Mouse (Mus musculus): ENCODE results near the gene Atp6v1e1.
"Not testable (repeated sequence)": the region's sequence is repeated elsewhere in the genome, so short reads cannot be mapped to it uniquely, and the experiment has no call there.

Atp6v1e1 gene

DNA sequence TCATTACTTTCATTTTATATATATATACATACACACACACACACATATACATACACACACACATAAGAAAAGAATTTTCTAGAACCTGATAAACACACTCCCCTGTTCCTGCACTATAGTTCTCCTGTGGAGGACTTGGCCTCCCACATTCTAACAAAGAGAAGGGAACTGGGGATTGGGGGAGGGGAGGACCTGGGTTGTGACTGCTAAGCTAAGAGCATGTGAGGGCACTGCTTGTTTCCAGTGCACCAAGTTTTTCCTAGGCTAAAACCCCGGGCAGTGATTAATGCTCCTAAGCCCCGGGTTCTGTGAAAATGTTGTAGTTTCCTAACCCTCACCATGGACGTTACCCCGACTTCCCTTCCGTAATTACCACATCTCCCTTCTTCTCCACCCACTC, 2.4 kb downstream of the Atp6v1e1 start:
- DNase-seq (ENCODE audit: low spot score), result no peak

DNA sequence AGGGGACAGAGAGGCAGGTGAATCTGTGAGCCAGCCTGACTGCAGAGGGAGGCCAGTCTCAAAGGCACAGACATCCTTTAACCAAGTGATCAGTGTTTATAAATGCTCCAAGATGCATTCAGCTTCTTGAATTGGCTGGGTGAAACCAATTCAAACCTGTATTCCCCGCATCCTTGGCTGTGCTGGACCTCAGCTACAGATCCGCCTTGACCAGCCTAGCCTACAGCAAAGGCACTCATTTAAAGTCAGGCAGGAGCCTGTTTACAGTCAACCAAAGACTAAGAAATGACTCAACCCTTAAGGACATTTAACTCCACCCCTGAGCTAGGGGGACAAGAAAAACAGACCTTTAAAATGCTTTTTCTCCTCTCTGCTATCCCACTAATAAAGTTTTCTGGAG, 3.3 kb downstream of the Atp6v1e1 start:
- DNase-seq (ENCODE audit: low spot score), result no peak

DNA sequence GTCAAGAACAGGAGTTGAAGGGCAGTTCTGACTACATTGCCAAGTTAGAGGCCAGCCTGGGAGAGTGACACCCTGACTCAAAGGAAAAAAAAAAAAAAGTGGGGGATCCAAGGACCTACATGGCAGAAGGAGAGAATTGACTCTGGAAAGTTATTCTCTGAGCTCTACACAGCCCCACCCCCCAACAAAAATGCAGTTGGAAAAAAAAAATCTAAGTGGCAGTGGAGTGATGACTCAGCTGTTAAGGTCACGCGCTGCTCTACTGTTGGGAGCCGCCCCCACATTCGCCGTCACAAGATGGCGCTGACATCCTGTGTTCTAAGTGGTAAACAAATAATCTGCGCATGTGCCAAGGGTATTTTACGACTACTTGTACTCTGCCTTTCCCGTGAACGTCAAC, 10.6 kb downstream of the Atp6v1e1 start:
- not testable (repeated sequence) for DNase-seq (ENCODE audit: low spot score)

DNA sequence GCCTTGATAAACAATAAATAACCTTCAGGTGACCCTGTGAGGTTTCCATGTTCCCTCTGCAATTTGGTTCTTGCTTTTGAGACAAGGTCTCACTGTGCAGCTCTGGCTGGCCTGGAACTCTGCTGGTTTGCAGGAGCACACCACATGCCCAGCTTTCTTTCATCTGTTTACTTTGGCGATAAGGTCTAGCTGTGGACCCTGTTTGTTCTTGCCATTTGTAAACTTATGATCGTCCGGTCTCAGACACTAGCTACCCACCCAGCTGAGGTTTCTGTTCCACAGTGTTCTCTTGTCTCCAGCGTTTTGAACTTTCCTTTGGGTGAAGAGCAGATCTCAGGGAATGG, 14.9 kb downstream of the Atp6v1e1 start:
- no peak for DNase-seq (ENCODE audit: low spot score)

DNA sequence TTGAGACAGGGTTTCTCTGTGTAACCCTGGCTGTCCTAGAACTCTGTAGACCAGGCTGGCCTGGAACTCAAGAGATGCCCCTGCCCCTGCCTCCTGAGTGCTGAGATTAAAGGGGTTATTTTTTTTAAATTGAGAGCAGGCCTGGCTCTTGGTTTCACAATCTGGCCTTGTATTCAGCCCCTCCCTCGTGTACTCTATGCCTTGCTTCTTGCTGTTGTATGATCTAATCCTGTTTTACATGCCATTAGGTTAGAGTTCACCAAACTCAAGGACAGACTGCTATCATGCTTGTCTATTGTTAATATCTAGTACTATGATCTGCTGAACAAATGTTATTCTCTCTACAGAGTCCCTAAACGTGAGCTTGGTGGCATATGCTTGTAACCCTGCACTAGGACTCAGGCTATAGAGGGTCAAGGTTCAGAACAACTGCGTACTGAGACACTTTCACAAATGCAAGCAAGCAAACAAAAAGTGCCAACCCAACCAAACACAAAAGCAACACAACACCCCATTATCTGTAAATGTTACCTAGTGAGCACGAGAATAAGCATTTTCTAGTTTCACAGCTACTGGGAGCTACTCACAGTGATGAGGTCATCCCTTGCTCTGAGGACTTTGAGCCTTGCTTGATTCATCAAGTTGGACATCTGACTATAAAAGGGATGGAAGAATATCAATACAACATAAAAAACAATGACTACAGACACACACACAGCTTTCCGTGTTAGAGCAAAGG, 15.4 kb downstream of the Atp6v1e1 start:
- DNase-seq (ENCODE audit: low spot score), result no peak

DNA sequence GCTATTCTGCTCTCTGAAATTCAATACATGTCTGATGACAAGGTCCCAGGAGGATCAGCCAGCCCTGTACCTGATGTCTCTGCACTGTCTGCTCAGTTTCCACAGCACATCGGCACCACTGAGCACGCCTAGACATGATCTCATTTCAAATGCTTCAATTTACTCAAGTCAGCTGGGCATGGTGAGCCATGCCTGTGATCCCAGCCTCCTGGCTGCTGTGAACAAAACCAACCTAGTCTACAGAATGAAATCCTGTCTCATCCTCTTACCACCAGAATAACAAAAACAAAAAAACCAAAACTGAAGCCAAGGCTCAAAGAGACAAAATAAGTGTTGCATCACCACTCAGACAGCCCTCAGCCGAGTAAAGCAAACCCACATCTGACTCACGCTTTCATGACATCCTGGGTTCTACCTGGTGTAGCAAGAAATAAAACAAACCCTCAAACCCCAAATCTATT, 23.0 kb downstream of the Atp6v1e1 start:
- no peak for DNase-seq (ENCODE audit: low spot score)

DNA sequence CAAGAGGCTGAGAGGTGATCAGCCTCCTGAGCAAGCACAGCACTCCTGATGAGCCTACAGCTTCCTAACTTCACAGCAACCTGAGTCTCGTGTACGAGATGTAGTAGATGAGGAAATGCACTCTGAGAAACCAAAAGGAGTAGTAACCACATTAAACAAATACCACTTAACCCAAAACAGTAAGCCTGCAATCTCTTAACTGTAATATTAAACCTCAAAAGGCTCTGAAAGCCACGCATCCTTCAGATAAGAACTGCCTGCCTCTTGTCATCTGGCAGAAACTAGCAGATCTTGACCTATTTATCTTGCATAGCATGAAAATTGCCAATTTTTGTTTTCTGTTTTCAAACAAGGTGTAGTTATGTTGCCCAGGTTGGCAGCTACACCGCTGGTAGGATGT, 23.7 kb downstream of the Atp6v1e1 start:
- no peak for DNase-seq (ENCODE audit: low spot score)

DNA sequence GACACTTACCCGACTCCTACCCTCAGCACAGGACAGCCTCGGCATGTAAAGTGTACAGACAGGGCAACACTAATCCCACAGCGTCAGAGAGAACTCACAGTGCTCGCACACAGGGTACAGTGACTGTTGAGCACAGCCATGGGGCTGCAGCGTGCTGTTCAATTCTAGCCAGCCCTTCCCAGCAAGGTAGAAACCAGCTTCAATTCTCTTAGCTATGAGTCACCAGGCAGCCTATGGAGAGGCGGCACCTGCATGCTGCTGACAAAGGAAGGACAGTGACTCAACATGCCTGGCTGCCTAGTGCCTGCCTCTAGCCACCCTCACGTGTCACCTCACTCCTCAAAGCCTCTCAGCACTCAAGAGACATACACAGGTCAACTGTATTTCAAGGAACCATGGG, 24.6 kb downstream of the Atp6v1e1 start:
- no peak for DNase-seq (ENCODE audit: low spot score)

DNA sequence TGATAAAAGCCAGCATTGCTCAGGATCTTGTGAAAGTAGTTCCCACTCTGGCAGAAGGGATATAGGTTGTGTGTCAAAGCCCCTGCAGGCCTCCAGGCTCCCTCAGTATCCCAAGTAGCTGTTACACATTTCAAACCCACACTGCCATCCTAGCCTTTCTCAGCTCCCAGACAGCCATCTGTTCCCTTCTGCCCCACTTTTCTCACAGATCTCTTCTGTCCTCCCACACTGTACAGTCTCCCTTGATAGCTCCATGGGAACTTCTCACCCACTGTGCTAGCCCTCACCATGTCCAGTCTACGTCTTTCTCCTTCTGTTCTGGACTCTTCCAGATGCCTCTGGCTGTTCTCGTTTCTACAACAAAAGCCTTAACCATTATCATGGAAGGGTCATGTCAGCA, 26.5 kb downstream of the Atp6v1e1 start:
- no peak for DNase-seq (ENCODE audit: low spot score)

DNA sequence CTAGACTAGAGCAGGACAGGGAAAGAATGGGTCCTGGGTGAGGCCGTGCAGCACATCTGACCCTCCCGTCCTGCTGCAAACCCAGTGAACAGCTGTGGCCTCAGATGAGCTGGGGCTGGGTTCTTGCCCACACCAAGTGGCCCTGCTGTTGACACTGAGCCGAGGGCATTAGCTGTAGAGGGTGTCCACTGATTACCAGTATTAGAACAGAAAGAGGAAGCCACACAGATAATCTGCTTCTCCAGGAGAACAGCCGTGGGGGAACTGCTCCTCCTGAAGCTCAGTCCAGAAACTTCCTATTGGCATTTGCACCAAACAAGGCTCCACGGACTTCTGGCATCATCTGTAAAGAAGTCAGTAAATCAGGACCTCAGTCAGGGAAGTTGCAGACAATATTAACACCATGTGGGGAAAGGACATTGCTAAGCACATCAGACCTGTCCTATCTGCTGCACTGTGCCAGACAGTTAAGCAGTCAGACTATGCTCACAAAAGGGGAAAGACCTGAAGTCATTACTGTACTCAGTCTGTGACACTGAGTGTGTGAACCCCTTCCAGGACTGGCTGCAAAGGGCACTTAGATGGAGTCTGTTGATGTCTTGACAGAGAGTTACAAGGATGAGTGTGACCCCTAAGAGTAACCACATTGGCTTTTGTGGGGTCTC, 27.0 kb downstream of the Atp6v1e1 start:
- DNase-seq (ENCODE audit: low spot score), result no peak

DNA sequence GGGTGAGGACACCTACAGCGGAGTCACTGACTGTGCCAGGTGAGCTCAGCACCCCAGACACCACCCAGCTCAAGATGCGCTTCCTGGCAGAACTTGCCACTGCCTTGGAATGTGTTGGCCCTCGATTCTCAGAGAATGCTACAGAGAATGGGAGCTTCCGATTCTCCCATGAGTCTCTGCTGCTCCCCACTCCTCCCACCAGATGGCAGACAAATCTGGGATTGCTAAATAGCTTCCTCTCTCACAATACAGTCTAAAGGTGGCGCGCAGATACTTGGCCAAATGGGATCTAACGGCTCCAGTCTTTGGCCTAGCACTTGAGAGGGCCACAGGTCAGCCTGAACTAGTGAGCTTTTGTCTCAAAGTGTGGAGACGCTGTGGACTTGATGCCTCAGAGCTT, 29.6 kb downstream of the Atp6v1e1 start:
- peak; percentile 35 for DNase-seq (ENCODE audit: low spot score)

DNA sequence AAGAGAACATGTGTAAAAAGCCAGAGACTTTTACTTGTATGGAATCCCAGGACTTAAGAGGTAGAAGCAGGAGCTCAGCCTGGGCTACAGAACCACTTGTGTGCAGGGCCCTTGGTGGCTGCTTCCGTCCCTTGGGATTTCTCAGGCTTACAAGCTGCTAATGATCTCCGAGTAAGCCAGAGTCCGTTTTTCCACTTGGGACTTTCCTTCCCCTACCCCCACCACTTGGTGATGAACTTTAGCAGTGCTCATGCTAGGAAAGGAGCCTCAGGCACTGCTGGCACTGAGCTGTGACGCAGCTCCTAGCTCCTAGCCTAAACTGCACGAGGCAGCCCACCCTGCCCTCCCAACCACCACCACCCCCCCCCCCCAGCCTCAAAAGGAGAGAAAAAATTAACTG, 31.9 kb downstream of the Atp6v1e1 start:
- DNase-seq (ENCODE audit: low spot score), result no peak

DNA sequence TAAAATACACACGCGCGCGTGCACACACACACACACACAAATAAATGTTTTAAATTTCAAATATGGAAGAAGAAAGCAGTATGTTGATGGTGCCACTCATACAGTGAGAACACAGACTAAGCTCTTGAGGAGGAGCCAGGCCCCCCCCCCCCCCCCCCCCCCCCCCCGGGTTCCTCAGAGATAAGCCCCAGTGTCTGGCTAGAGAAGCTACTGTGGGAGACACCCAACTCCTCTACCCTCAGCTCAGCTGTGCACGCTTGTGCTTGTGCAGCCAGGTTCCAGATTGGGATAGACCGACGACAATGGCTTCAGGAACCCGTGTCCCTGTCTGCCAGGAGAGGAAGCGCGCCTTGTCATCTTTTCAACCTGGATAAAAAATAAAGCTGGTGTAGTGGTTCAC, 32.4 kb downstream of the Atp6v1e1 start:
- no peak for DNase-seq (ENCODE audit: low spot score)

DNA sequence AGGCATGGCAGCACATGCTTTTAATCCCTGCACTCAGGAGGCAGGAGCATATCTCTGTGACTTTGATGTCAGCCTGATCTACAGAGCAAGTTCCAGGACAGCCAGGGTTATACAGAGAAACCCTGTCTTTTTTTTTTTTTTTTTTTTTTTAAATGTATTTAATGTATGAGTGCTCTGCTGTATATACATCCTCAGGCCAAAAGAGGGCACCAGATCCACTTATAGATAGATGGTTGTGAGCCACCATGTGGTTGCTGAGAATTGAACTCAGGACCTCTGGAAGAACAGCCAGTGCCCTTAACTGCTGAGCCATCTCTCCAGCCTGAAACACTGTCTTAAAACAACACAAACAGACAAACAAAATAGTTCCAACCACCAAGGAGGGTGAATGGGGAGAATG, 33.7 kb downstream of the Atp6v1e1 start:
- DNase-seq (ENCODE audit: low spot score), result no peak

DNA sequence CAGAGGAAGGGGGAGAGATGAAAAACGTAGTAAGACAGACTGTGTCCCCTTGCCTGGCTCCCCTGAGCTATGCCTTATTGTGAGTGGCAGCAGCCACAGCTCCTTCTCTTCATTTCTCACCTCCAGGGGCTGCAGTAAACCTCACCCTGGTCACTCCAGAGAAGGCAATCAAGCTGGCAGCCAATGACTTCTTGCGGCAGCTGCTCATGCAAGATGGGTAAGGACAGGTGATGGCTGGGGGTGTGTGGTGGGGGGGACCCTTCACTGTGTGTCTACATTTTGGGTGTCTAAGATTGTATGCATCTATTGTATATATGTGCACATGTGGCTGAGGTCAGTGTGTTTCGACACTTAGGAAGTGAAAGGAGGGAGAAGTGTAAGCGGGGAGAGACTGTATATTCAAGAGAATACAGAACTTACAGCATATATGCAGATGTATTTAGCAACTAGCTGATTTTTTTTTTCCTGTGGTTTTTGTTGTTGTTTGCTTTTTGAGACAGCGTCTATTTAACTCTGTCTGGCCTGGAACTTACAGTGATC, 34.5 kb downstream of the Atp6v1e1 start:
- DNase-seq (ENCODE audit: low spot score), result no peak

DNA sequence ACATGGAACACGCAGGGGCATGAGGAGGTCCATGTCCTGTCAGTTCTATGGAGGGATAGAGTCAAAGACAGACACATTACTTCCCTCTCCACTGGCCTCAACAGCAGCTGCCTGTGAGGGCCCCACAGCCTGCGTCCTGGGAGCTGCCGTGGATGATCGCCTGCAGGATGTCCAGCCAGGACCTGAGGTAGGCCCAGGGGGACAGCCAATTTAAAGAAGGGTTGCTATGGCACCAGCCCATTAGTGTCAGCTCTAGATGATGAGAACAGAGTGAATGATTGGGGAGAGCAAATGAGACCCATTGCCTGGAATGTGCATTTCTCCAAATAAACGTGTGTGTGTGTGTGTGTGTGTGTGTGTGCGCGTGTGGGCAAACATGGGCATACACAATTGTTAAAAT, 38.2 kb downstream of the Atp6v1e1 start:
- DNase-seq (ENCODE audit: low spot score), result no peak

DNA sequence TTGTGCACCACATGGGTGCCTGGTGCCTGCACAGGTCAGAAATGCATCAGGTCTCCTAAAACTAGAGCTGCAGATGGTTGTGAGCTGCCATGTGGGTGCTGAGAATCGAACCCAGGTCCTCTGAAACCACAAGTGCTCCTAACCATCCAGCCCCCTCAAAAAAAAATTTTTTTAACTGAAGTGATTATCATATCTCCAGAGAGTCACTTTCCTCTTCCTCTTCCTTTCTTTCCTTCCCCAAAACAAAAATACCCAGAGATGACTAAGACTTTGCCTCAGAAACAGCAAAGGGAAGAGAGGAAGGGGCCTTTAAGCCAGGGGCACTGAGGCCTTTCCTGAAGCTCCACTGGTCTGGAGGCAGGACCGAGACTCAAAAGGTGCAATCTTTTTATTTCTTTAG, 39.6 kb downstream of the Atp6v1e1 start:
- DNase-seq (ENCODE audit: low spot score), result no peak

DNA sequence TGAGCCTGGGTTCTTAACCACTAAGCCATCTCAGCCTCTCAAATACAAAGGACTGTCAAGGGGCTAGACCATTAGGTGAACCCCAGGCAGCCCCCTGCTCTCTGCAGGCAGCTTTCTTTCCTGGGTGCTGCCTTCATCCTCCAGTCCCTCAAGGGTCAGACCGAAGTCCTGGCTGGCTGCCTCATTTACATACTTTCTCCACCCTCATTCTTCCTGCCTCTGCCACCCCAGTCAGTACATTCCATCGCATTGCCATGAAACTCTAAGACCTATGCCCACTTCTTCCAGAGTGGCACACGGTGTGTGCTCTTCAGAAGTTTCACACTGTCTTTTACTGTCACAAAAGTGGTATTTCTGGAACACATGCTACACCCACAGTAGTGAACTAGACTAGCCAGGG, 44.4 kb downstream of the Atp6v1e1 start:
- no peak for DNase-seq (ENCODE audit: low spot score)

DNA sequence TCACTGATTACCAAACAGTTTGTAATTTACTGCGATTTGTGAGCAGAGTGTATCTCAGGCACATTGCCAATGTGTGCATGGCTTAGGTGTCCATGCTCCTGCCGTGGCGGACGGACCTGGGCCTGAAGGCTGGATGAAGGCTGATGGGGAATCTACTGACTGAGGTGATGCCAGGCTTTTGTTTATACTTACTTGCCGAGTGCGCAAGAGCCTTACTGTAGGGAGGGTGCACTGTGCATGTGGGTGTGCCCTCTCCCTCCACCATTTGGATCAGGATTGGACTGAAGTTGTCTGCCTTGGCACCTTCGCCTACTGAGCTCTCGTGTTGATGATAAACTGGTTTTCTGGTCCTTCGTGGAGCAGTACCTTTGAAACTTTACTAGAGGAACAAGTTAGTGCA, 45.1 kb downstream of the Atp6v1e1 start:
- DNase-seq (ENCODE audit: low spot score), result no peak

DNA sequence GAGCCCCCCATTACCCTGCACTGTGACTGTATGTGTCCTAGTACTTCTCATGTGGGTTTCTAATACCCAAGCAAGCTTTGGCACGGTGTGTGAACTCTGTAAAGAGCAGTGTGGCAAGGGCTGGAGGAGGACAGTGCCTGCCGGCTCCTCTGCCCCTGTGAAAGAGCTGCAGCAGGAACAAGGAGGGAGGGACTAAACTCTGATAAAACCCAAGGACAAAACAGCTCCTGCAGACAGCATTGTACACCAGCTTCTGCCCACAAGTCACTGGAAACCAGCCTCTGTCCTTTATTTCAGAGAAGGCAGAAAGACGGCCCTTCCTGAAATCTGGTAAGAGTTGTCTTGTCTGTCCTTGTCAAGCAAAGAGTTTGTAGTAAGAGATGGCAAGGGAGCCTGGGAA, 46.3 kb downstream of the Atp6v1e1 start:
- DNase-seq (ENCODE audit: low spot score), result no peak

DNA sequence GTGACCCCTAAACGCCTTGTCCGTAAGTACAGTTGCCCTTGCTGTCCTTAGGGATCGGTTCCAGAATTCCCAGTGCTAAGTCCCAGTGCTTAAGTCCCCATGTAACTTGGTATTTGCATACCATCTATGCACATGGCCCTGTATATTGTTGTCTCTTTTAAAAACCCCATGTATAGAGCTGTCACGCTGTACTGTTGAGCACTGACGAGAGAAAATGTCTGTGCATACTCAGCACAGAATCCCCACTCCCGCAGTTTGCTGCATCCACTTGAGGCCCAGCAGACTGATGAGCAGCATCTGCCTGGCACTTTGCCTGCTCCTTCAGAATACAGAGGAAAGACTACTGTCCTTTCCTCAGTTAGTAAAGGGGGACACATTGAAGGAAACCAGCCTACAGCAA, 48.8 kb downstream of the Atp6v1e1 start:
- DNase-seq (ENCODE audit: low spot score), result no peak

DNA sequence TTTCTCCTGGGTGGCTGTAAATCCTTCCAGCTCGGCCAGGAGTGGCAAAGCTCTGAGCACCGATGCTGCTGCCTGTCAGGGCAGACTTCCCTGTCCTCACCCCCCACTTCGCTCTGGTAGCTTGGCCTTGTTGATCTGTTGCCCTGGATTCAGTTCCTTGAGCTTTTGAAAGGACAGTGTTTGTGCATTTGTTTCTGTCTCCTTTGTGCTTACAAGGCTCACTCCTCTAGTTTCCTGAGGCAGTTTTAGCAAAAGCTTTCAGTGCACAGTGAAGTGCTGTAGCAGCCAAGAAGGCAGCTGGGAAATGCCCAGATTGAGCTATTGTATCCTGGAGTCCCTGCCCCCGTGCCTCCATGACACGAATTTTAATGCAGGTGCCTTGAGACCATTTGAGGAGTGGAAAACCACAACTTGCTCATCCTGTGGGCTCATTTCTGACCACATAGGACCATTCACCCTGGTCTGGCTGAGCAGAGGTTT, 49.4 kb downstream of the Atp6v1e1 start, which contains the start of gene Slc25a18:
Gene Slc25a18 (plus strand): TSS at position 430 of the 480 bp plus-strand sequence.
- no peak for DNase-seq (ENCODE audit: low spot score)

DNA sequence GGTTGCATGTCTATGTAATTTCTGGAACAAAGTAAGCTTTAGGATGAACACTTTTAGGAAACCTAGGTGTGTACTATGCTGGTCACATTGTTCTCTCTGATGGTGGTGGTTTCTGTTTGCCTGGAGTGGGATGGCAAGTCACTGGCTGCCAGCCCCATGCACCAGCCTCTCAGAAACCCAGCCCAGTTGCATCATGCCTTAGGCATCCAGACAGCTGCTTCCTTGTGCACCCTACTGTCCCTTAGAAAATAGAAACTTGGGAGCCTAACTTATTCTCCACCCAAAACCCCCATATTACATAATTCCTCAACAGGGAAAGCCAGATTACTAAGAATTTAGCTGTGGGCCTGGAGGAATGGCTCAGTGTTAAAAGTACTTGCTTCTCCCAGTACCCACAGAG, 50.6 kb downstream of the Atp6v1e1 start:
- DNase-seq (ENCODE audit: low spot score), result no peak

DNA sequence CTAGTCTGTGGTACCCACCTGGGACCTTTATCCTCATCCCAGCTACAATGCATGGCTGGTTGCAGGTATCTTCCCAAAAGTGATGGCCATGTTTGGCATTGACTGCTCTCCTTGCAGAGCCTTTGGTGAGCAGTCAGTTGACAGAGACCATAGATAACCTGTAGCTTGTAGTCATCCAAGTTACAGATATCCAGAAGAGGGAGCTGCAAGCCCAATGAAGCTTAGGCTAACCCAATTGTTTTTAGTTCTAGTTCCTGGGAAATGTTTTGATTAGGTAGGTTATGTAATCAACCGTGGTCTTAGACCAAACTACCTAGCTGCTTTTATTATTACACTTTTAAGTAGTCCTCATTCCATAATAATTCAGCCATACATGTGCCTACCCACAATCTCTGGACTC, 51.2 kb downstream of the Atp6v1e1 start:
- DNase-seq (ENCODE audit: low spot score), result no peak

Measured in layer of hippocampus, adult 9-10 months (tissue).